9 mouse cellular contexts compared by ENCODE assay signal in the genomic region with DNA sequence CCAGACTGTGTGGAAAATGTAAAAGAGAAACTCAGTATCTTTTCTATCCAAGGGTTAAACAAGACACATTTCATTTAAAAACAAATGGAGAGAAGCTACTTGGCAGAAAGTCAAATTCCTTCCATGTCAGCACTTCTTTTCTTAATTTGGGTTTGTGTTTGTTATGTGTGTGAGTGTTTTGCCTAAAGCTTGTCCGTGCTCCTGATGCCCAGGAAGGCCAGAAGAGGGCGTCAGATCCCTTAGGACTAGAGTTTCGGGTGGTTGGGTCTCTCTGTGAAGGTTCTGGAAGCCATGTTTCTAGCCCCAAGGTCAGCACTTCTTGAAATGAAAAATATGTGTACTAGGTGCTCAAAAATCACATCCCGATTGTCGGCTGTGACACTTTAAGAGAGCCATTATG. TPM values are rescaled to one million over a fixed set of nuclear protein-coding genes. Genes with fewer than 3 reads are reported as not detected.
DNase-seq lines count a peak whose midpoint lies in the region; ATAC-seq lines count a peak whose summit lies in the region.
"Had no signal": no experiment of that assay in that cellular context is flagged by ENCODE, and none has a peak within 500 bp of the region (broad histone marks: within the 10 kb centered on the region; RNA-seq: fewer than 3 reads in every experiment).

No protein-coding gene starts in this region.

- no peak for ATAC-seq in forebrain, embryonic 16.5 days
- ATAC-seq in forebrain, embryonic 14.5 days: no peak
- ATAC-seq in neural tube, embryonic 13.5 days (ENCODE audit: low read depth): no peak
- no peak for ATAC-seq in stomach, embryonic 15.5 days (ENCODE audit: insufficient read depth, low FRiP score, low read depth)

- peak overlapping the region; percentile 34 for H3K4me2 ChIP-seq in forebrain, embryonic 16.5 days (ENCODE audit: low read length)
- no peak overlapping the region for H3K4me2 ChIP-seq in forebrain, embryonic 14.5 days (ENCODE audit: low read length)
- peak overlapping the region; percentile 30 for H3K4me2 ChIP-seq in neural tube, embryonic 13.5 days
- peak overlapping the region; percentile 36; the same call in 1 of the 2 replicates for H3K4me2 ChIP-seq in stomach, embryonic 15.5 days

- peaks cover 13% of the 10 kb centered on the region for H3K4me1 ChIP-seq in forebrain, embryonic 16.5 days (replicated peaks; ENCODE audit: control insufficient read depth, insufficient read depth, low read length)
- no peaks in the 10 kb centered on the region for H3K4me1 ChIP-seq in forebrain, embryonic 14.5 days (ENCODE audit: control insufficient read depth, insufficient read depth, low read length)
- H3K4me1 ChIP-seq in neural tube, embryonic 13.5 days (replicated peaks): peaks cover 21% of the 10 kb centered on the region
- H3K4me1 ChIP-seq in stomach, embryonic 15.5 days: peaks cover 33% of the 10 kb centered on the region

- H3K9me3 ChIP-seq in forebrain, embryonic 16.5 days (ENCODE audit: control insufficient read depth, low read length): no peaks in the 10 kb centered on the region
- H3K9me3 ChIP-seq in forebrain, embryonic 14.5 days (replicated peaks; ENCODE audit: control insufficient read depth, low read length): no peaks in the 10 kb centered on the region
- no peaks in the 10 kb centered on the region for H3K9me3 ChIP-seq in neural tube, embryonic 13.5 days
- H3K9me3 ChIP-seq in stomach, embryonic 15.5 days: no peaks in the 10 kb centered on the region
- H3K9me3 ChIP-seq: G1E had no signal

- WGBS in forebrain, embryonic 16.5 days: 58% methylated on average over 5 of the region's 5 CpGs
- WGBS in forebrain, embryonic 14.5 days: 60% methylated on average over 5 of the region's 5 CpGs
- WGBS in neural tube, embryonic 13.5 days: 65% methylated on average over 5 of the region's 5 CpGs
- WGBS in stomach, embryonic 15.5 days: 61% methylated on average over 5 of the region's 5 CpGs

- H3K36me3 ChIP-seq in forebrain, embryonic 16.5 days (ENCODE audit: control insufficient read depth, insufficient read depth): no peaks in the 10 kb centered on the region
- H3K36me3 ChIP-seq in forebrain, embryonic 14.5 days (ENCODE audit: control insufficient read depth, insufficient read depth, low read length): no peaks in the 10 kb centered on the region
- no peaks in the 10 kb centered on the region for H3K36me3 ChIP-seq in neural tube, embryonic 13.5 days
- no peaks in the 10 kb centered on the region for H3K36me3 ChIP-seq in stomach, embryonic 15.5 days
- H3K36me3 ChIP-seq: G1E had no signal

- peaks cover 19% of the 10 kb centered on the region for H3K27me3 ChIP-seq in forebrain, embryonic 16.5 days (replicated peaks; ENCODE audit: control insufficient read depth, insufficient read depth, low read length)
- peaks cover 28% of the 10 kb centered on the region for H3K27me3 ChIP-seq in forebrain, embryonic 14.5 days (replicated peaks; ENCODE audit: control insufficient read depth, insufficient read depth, low read length)
- peaks cover 38% of the 10 kb centered on the region for H3K27me3 ChIP-seq in neural tube, embryonic 13.5 days
- H3K27me3 ChIP-seq in stomach, embryonic 15.5 days (replicated peaks): peaks cover 27% of the 10 kb centered on the region

- H3K27ac ChIP-seq in forebrain, embryonic 16.5 days (ENCODE audit: low read length): no peak overlapping the region
- H3K27ac ChIP-seq in forebrain, embryonic 14.5 days (ENCODE audit: low read depth, low read length): no peak overlapping the region
- no peak overlapping the region for H3K27ac ChIP-seq in neural tube, embryonic 13.5 days (replicated peaks)
- H3K27ac ChIP-seq in stomach, embryonic 15.5 days: 0 out of 2 replicates have a peak overlapping the region, but pooled peaks have one; percentile 40

- H3K9ac ChIP-seq in forebrain, embryonic 16.5 days (replicated peaks; ENCODE audit: low read depth, low read length): no peak overlapping the region
- no peak overlapping the region for H3K9ac ChIP-seq in forebrain, embryonic 14.5 days (ENCODE audit: low read length)
- no peak overlapping the region for H3K9ac ChIP-seq in neural tube, embryonic 13.5 days
- H3K9ac ChIP-seq in stomach, embryonic 15.5 days: no peak overlapping the region

- H3K4me3 ChIP-seq in forebrain, embryonic 16.5 days (replicated peaks; ENCODE audit: low read length): no peak overlapping the region
- H3K4me3 ChIP-seq in forebrain, embryonic 14.5 days (ENCODE audit: low read depth, low read length): no peak overlapping the region
- H3K4me3 ChIP-seq in neural tube, embryonic 13.5 days: no peak overlapping the region
- H3K4me3 ChIP-seq in stomach, embryonic 15.5 days (replicated peaks): no peak overlapping the region; the same call in 1 of the 2 replicates

- no peak for DNase-seq in forebrain, embryonic 14.5 days (ENCODE audit: low spot score)
- DNase-seq in neural tube, embryonic 10.5 days (ENCODE audit: extremely low spot score, low spot score): no peak
- DNase-seq in kidney, postnatal 14 days: peak; percentile 42
- DNase-seq in right cerebral cortex, postnatal 36 days (ENCODE audit: low spot score in 2 of 2): no peak
- no peak for DNase-seq in right cerebral cortex, postnatal 10 days (ENCODE audit: low spot score in 2 of 2)

RNA-seq across cellular contexts. Expression of gene Ptgs1, which starts 15.8 kb away (rescaled TPM):
- polyA plus RNA-seq in forebrain, embryonic 16.5 days (2015; fragmentation: Nextera tagmentation; extraction: Ambion mirVana): 3.5 and 5.0 TPM in 2 replicates
- 3.7 and 3.8 TPM in 2 replicates for polyA plus RNA-seq in forebrain, embryonic 14.5 days (2014; fragmentation: Nextera tagmentation; extraction: Ambion mirVana)
- polyA plus RNA-seq in neural tube, embryonic 13.5 days (2015; fragmentation: Nextera tagmentation; extraction: Ambion mirVana): 5.8 and 6.8 TPM in 2 replicates
- 27.9 and 31.3 TPM in 2 replicates for polyA plus RNA-seq in stomach, embryonic 15.5 days (2015; fragmentation: Nextera tagmentation; extraction: Ambion mirVana)
